Mouse (Mus musculus) megakaryocyte-erythroid progenitor cell, adult 5-6 weeks (primary cell): Measurements from ENCODE around the gene Loxl4. TPM values are rescaled to one million over a fixed set of nuclear protein-coding genes. Genes with fewer than 3 reads are reported as not detected.

Experiments used
- ATAC-seq: replicated peaks from 2 replicates; pipeline ENCODE4 v1.8.0; 2016; ENCODE audit warnings: mild to moderate bottlenecking, inconsistent platforms; ENCODE audit not compliant: severe bottlenecking, poor library complexity, low FRiP score, low TSS enrichment
- total RNA-seq, 2 experiments: library from RNA; stranded (forward) in 1 of 2; stranded (reverse) in 1 of 2; fragments of 200-1000, 215-1000 nt in 1 of 2; fragments of >200 nt in 1 of 2; fragmentation: Nextera tagmentation in 1 of 2; gene quantifications; 2 replicates each; pipeline ENCODE4 v1.2.3; 2014 to 2017

The Loxl4 gene
- total RNA-seq (2014; fragmentation: Nextera tagmentation) (not detected in 2 replicates), total RNA-seq (2017) (not detected in 2 replicates)

- ATAC-seq = peak; percentile 44; the same call in 1 of the 2 replicates
Measured at GRCm38 (mm10) chr19:42612654-42613053, at the start of gene Loxl4. Gene Loxl4 (minus strand): TSS chr19:42612813.

GRCm38 (mm10) chr19:42661430-42662164, 49.0 kb upstream of the Loxl4 start:
- ATAC-seq = peak; percentile 82

- no peak for ATAC-seq
Measured at GRCm38 (mm10) chr19:42660244-42660565, 47.6 kb upstream of the Loxl4 start.

GRCm38 (mm10) chr19:42659354-42660243, 47.0 kb upstream of the Loxl4 start:
- ATAC-seq = no peak

GRCm38 (mm10) chr19:42658435-42659135, 46.0 kb upstream of the Loxl4 start:
- ATAC-seq = no peak

- ATAC-seq = peak; percentile 79
Measured at GRCm38 (mm10) chr19:42657769-42658168, 45.2 kb upstream of the Loxl4 start.

- ATAC-seq = no peak
Measured at GRCm38 (mm10) chr19:42657306-42657705, 44.7 kb upstream of the Loxl4 start.

- ATAC-seq = peak; percentile 78
Measured at GRCm38 (mm10) chr19:42655006-42655405, 42.4 kb upstream of the Loxl4 start.

GRCm38 (mm10) chr19:42653091-42653490, 40.5 kb upstream of the Loxl4 start:
- no peak for ATAC-seq

- ATAC-seq = no peak
Measured at GRCm38 (mm10) chr19:42652425-42652824, 39.8 kb upstream of the Loxl4 start.

GRCm38 (mm10) chr19:42640211-42640610, 27.6 kb upstream of the Loxl4 start:
- no peak for ATAC-seq

- no peak for ATAC-seq
Measured at GRCm38 (mm10) chr19:42639544-42639943, 26.9 kb upstream of the Loxl4 start.

- ATAC-seq = no peak
Measured at GRCm38 (mm10) chr19:42638604-42639481, 26.2 kb upstream of the Loxl4 start.

GRCm38 (mm10) chr19:42636631-42637030, 24.0 kb upstream of the Loxl4 start:
- ATAC-seq = no peak

- ATAC-seq = no peak
Measured at GRCm38 (mm10) chr19:42633650-42634049, 21.0 kb upstream of the Loxl4 start.

- no peak for ATAC-seq
Measured at GRCm38 (mm10) chr19:42632301-42632700, 19.7 kb upstream of the Loxl4 start.

GRCm38 (mm10) chr19:42631541-42631961, 18.9 kb upstream of the Loxl4 start:
- ATAC-seq = no peak

GRCm38 (mm10) chr19:42628068-42628467, 15.5 kb upstream of the Loxl4 start:
- ATAC-seq = no peak

GRCm38 (mm10) chr19:42613647-42614225, 1.1 kb upstream of the Loxl4 start:
- no peak for ATAC-seq
